Mouse (Mus musculus) kidney, adult 18-20 months (tissue): Measurements from ENCODE around the gene Ppp6r3.
A peak's percentile ranks its signal among the peaks of the same experiment; 100 is the strongest.

Source experiments
- DNase-seq: peaks from one replicate; pipeline ENCODE4 v3.0.0; 2021

The Ppp6r3 gene

GRCm38 (mm10) chr19:3519471-3520169, 55.9 kb downstream of the Ppp6r3 start:
- DNase-seq: no peak

GRCm38 (mm10) chr19:3497216-3497615, 78.3 kb downstream of the Ppp6r3 start:
- DNase-seq: no peak

GRCm38 (mm10) chr19:3489826-3490225, 85.7 kb downstream of the Ppp6r3 start:
- no peak for DNase-seq

- no peak for DNase-seq
Observed at GRCm38 (mm10) chr19:3482831-3483230, 92.7 kb downstream of the Ppp6r3 start.

- DNase-seq: no peak
Observed at GRCm38 (mm10) chr19:3480101-3480500, 95.4 kb downstream of the Ppp6r3 start.

GRCm38 (mm10) chr19:3476996-3477395, 98.6 kb downstream of the Ppp6r3 start:
- no peak for DNase-seq

GRCm38 (mm10) chr19:3471218-3471617, 104.3 kb downstream of the Ppp6r3 start:
- DNase-seq: no peak

- DNase-seq: no peak
Observed at GRCm38 (mm10) chr19:3467574-3467973, 108.0 kb downstream of the Ppp6r3 start.

GRCm38 (mm10) chr19:3459986-3460385, 115.6 kb downstream of the Ppp6r3 start:
- DNase-seq: no peak

GRCm38 (mm10) chr19:3458331-3459099, 117.0 kb downstream of the Ppp6r3 start:
- DNase-seq: no peak

GRCm38 (mm10) chr19:3457700-3458099, 117.8 kb downstream of the Ppp6r3 start:
- DNase-seq: no peak

GRCm38 (mm10) chr19:3451649-3452048, 123.9 kb downstream of the Ppp6r3 start:
- DNase-seq: no peak

GRCm38 (mm10) chr19:3451170-3451569, 124.4 kb downstream of the Ppp6r3 start:
- DNase-seq: peak; percentile 63

- no peak for DNase-seq
Observed at GRCm38 (mm10) chr19:3450714-3451113, 124.8 kb downstream of the Ppp6r3 start.

GRCm38 (mm10) chr19:3449248-3449647, 126.3 kb downstream of the Ppp6r3 start:
- no peak for DNase-seq

GRCm38 (mm10) chr19:3447348-3447747, 128.2 kb downstream of the Ppp6r3 start:
- DNase-seq: no peak

GRCm38 (mm10) chr19:3441092-3441491, 134.5 kb downstream of the Ppp6r3 start:
- no peak for DNase-seq

- DNase-seq: no peak
Observed at GRCm38 (mm10) chr19:3440667-3441066, 134.9 kb downstream of the Ppp6r3 start.

GRCm38 (mm10) chr19:3437980-3438379, 137.6 kb downstream of the Ppp6r3 start:
- DNase-seq: no peak

- DNase-seq: peak; percentile 17
Observed at GRCm38 (mm10) chr19:3436840-3437239, 138.7 kb downstream of the Ppp6r3 start.

- DNase-seq: no peak
Observed at GRCm38 (mm10) chr19:3435824-3436223, 139.7 kb downstream of the Ppp6r3 start.

- DNase-seq: no peak
Observed at GRCm38 (mm10) chr19:3434641-3435040, 140.9 kb downstream of the Ppp6r3 start.

GRCm38 (mm10) chr19:3434124-3434523, 141.4 kb downstream of the Ppp6r3 start:
- DNase-seq: no peak

- no peak for DNase-seq
Observed at GRCm38 (mm10) chr19:3431969-3432368, 143.6 kb downstream of the Ppp6r3 start.
